Mouse (Mus musculus): ENCODE measurements around the gene Abi3bp.

The Abi3bp gene

GRCm38 (mm10) chr16:56477677-56478574, at the start of gene Abi3bp:
Gene Abi3bp (plus strand): TSS chr16:56477878.
- no peak for DNase-seq

GRCm38 (mm10) chr16:56435293-56436185, 42.1 kb upstream of the Abi3bp start:
- no peak for DNase-seq

GRCm38 (mm10) chr16:56440243-56440642, 37.4 kb upstream of the Abi3bp start:
- DNase-seq = no peak

- DNase-seq = no peak
Measured at GRCm38 (mm10) chr16:56441113-56441512, 36.6 kb upstream of the Abi3bp start.

- DNase-seq = no peak
Measured at GRCm38 (mm10) chr16:56441658-56442344, 35.9 kb upstream of the Abi3bp start.

GRCm38 (mm10) chr16:56451482-56451881, 26.2 kb upstream of the Abi3bp start:
- DNase-seq = no peak

GRCm38 (mm10) chr16:56451923-56452322, 25.8 kb upstream of the Abi3bp start:
- no peak for DNase-seq

- no peak for DNase-seq
Measured at GRCm38 (mm10) chr16:56458052-56458754, 19.5 kb upstream of the Abi3bp start.

- no peak for DNase-seq
Measured at GRCm38 (mm10) chr16:56473160-56473559, 4.5 kb upstream of the Abi3bp start.

GRCm38 (mm10) chr16:56475676-56476075, 2.0 kb upstream of the Abi3bp start:
- no peak for DNase-seq

GRCm38 (mm10) chr16:56478575-56479191, 1.0 kb downstream of the Abi3bp start:
- no peak for DNase-seq

GRCm38 (mm10) chr16:56483466-56483865, 5.8 kb downstream of the Abi3bp start:
- DNase-seq = no peak

GRCm38 (mm10) chr16:56486461-56486860, 8.8 kb downstream of the Abi3bp start:
- DNase-seq = no peak

GRCm38 (mm10) chr16:56490861-56491260, 13.2 kb downstream of the Abi3bp start:
- no peak for DNase-seq

- no peak for DNase-seq
Measured at GRCm38 (mm10) chr16:56495266-56495665, 17.6 kb downstream of the Abi3bp start.

- DNase-seq = no peak
Measured at GRCm38 (mm10) chr16:56496743-56497142, 19.1 kb downstream of the Abi3bp start.

GRCm38 (mm10) chr16:56498680-56499079, 21.0 kb downstream of the Abi3bp start:
- no peak for DNase-seq

GRCm38 (mm10) chr16:56500441-56500840, 22.8 kb downstream of the Abi3bp start:
- DNase-seq = no peak

GRCm38 (mm10) chr16:56501101-56501500, 23.4 kb downstream of the Abi3bp start:
- DNase-seq = no peak

- DNase-seq = no peak
Measured at GRCm38 (mm10) chr16:56501513-56501912, 23.8 kb downstream of the Abi3bp start.

- no peak for DNase-seq
Measured at GRCm38 (mm10) chr16:56502134-56502533, 24.5 kb downstream of the Abi3bp start.

- DNase-seq = no peak
Measured at GRCm38 (mm10) chr16:56503941-56504340, 26.3 kb downstream of the Abi3bp start.
